Mouse (Mus musculus) MEL (cell line): ENCODE data around the gene Elf5. TPM values are rescaled to one million over a fixed set of nuclear protein-coding genes. Genes with fewer than 3 reads are reported as not detected.

Experiments
- DNase-seq: peaks from one replicate; pipeline ENCODE4 v3.0.0; 2011; ENCODE audit warnings: low read depth, low spot score
- H3K27ac ChIP-seq: 2 replicates; pipeline ENCODE4 v1.5.1; 2012; ENCODE audit warnings: low read depth, mild to moderate bottlenecking, control low read depth, low read length, moderate library complexity; ENCODE audit not compliant: control insufficient read depth
- H3K27me3 ChIP-seq, 2 experiments: fragments of 150-350 bp in 1 of 2; sonication (generic) in 1 of 2; 2 replicates each; pipeline ENCODE4 v1.6.1; 2012; ENCODE audit warnings: low read length in 2 of 2, mild to moderate bottlenecking in 2 of 2, improper control_type of control experiment in 1 of 2, moderate library complexity in 1 of 2; ENCODE audit not compliant: insufficient read depth in 2 of 2, control insufficient read depth in 1 of 2
- H3K36me3 ChIP-seq, 2 experiments: 2 replicates each; pipeline ENCODE4 v1.6.1; 2012 to 2014; ENCODE audit warnings: low read length in 2 of 2, improper control_type of control experiment in 1 of 2, inconsistent platforms in 1 of 2, mild to moderate bottlenecking in 1 of 2; ENCODE audit not compliant: insufficient read depth in 2 of 2, control insufficient read depth in 1 of 2
- H3K4me1 ChIP-seq, 2 experiments: fragments of 150-350 bp in 1 of 2; sonication (generic) in 1 of 2; 2 replicates each; pipeline ENCODE4 v1.6.1; 2012; ENCODE audit warnings: low read length in 2 of 2, improper control_type of control experiment in 1 of 2, mild to moderate bottlenecking in 1 of 2; ENCODE audit not compliant: insufficient read depth in 2 of 2, control insufficient read depth in 1 of 2
- H3K4me3 ChIP-seq, 2 experiments: fragments of 150-350 bp in 1 of 2; sonication (generic) in 1 of 2; 2 replicates each; pipeline ENCODE4 v1.5.1; 2012; ENCODE audit warnings: low read depth in 2 of 2, low read length in 2 of 2, mild to moderate bottlenecking in 2 of 2, moderate library complexity in 2 of 2, control low read depth in 1 of 2, improper control_type of control experiment in 1 of 2; ENCODE audit not compliant: control insufficient read depth in 1 of 2, insufficient read depth in 1 of 2
- H3K79me2 ChIP-seq: 2 replicates; pipeline ENCODE4 v1.6.1; 2012; ENCODE audit warnings: mild to moderate bottlenecking, low read length, moderate library complexity; ENCODE audit not compliant: control insufficient read depth, poor library complexity, insufficient read depth
- H3K9ac ChIP-seq: 2 replicates; pipeline ENCODE4 v1.6.1; 2012; ENCODE audit warnings: low read depth, mild to moderate bottlenecking, control low read depth, low read length, moderate library complexity; ENCODE audit not compliant: control insufficient read depth, poor library complexity, severe bottlenecking
- H3K9me3 ChIP-seq: fragments of 150-350 bp; sonication (generic); replicated peaks from 2 replicates; pipeline ENCODE4 v1.6.1; 2012; ENCODE audit warnings: mild to moderate bottlenecking, low read length, improper control_type of control experiment, moderate library complexity; ENCODE audit not compliant: insufficient read depth
- BHLHE40 ChIP-seq: IDR thresholded peaks from 2 replicates; pipeline ENCODE4 v1.6.1; 2012; ENCODE audit warnings: low read depth, mild to moderate bottlenecking, inconsistent platforms, low read length, improper control_type of control experiment, borderline replicate concordance
- CHD1 ChIP-seq: IDR thresholded peaks from 2 replicates; pipeline ENCODE4 v1.6.1; 2012; ENCODE audit warnings: low read depth, mild to moderate bottlenecking, inconsistent platforms, low read length, improper control_type of control experiment
- CTCF ChIP-seq, 3 experiments: IDR thresholded peaks in 2 of 3; conservative IDR thresholded peaks in 1 of 3; 2 replicates each; pipeline ENCODE4 v1.5.1; 2011 to 2012; ENCODE audit warnings: low read length in 3 of 3, low read depth in 2 of 3, mild to moderate bottlenecking in 2 of 3, improper control_type of control experiment in 1 of 3, inconsistent platforms in 1 of 3, mixed read lengths in 1 of 3, moderate library complexity in 1 of 3; ENCODE audit not compliant: control insufficient read depth in 1 of 3, insufficient read depth in 1 of 3, poor library complexity in 1 of 3, severe bottlenecking in 1 of 3
- EP300 ChIP-seq, 2 experiments: IDR thresholded peaks; 2 replicates each; pipeline ENCODE4 v1.6.1; 2011; ENCODE audit warnings: improper control_type of control experiment in 2 of 2, low read length in 2 of 2, low read depth in 1 of 2, mild to moderate bottlenecking in 1 of 2
- HCFC1 ChIP-seq: IDR thresholded peaks from 2 replicates; pipeline ENCODE4 v1.6.1; 2012; ENCODE audit warnings: low read depth, mild to moderate bottlenecking, inconsistent platforms, low read length, improper control_type of control experiment, moderate library complexity
- JUND ChIP-seq: IDR thresholded peaks from 2 replicates; pipeline ENCODE4 v1.6.1; 2011; ENCODE audit warnings: low read depth, mild to moderate bottlenecking, improper control_type of control experiment, low read length
- KAT2A ChIP-seq: conservative IDR thresholded peaks from 2 replicates; pipeline ENCODE4 v1.6.1; 2012; ENCODE audit warnings: low read depth, low read length, improper control_type of control experiment, inconsistent platforms
- MAFK ChIP-seq: IDR thresholded peaks from 2 replicates; pipeline ENCODE4 v1.6.1; 2011; ENCODE audit warnings: low read depth, mild to moderate bottlenecking, low read length, improper control_type of control experiment, borderline replicate concordance
- MAX ChIP-seq: IDR thresholded peaks from 2 replicates; pipeline ENCODE4 v1.6.1; 2011; ENCODE audit warnings: low read length, improper control_type of control experiment
- MAZ ChIP-seq: IDR thresholded peaks from 2 replicates; pipeline ENCODE4 v1.6.1; 2012; ENCODE audit warnings: low read depth, mild to moderate bottlenecking, inconsistent platforms, low read length, improper control_type of control experiment
- MEF2A ChIP-seq: IDR thresholded peaks from 2 replicates; pipeline ENCODE4 v1.6.1; 2014; ENCODE audit warnings: low read depth, mild to moderate bottlenecking, inconsistent platforms, low read length, improper control_type of control experiment; ENCODE audit not compliant: poor library complexity, insufficient replicate concordance, severe bottlenecking; ENCODE audit errors: extremely low read depth
- MYC ChIP-seq: IDR thresholded peaks from 2 replicates; pipeline ENCODE4 v1.6.1; 2011; ENCODE audit warnings: low read depth, mild to moderate bottlenecking, low read length, improper control_type of control experiment, moderate library complexity
- RAD21 ChIP-seq: IDR thresholded peaks from 2 replicates; pipeline ENCODE4 v1.6.1; 2011; ENCODE audit warnings: mild to moderate bottlenecking, low read depth, low read length, improper control_type of control experiment
- UBTF ChIP-seq: IDR thresholded peaks from 2 replicates; pipeline ENCODE4 v1.6.1; 2012; ENCODE audit warnings: low read depth, mild to moderate bottlenecking, inconsistent platforms, low read length, improper control_type of control experiment, moderate library complexity, borderline replicate concordance; ENCODE audit not compliant: insufficient read depth
- ZC3H11A ChIP-seq: IDR thresholded peaks from 2 replicates; pipeline ENCODE4 v1.6.1; 2012; ENCODE audit warnings: low read depth, mild to moderate bottlenecking, inconsistent platforms, low read length, improper control_type of control experiment
- ZKSCAN1 ChIP-seq: IDR thresholded peaks from 2 replicates; pipeline ENCODE4 v1.6.1; 2012; ENCODE audit warnings: low read depth, mild to moderate bottlenecking, inconsistent platforms, low read length, improper control_type of control experiment, moderate library complexity
- ZMIZ1 ChIP-seq: IDR thresholded peaks from 2 replicates; pipeline ENCODE4 v1.6.1; 2012; ENCODE audit warnings: low read depth, mild to moderate bottlenecking, inconsistent platforms, low read length, improper control_type of control experiment, moderate library complexity
- polyA plus RNA-seq, 2 experiments: library from polyadenylated mRNA; stranded (reverse) in 1 of 2; unstranded in 1 of 2; fragments of >175 nt in 1 of 2; fragments of >200 nt in 1 of 2; gene quantifications; 2 replicates each; pipeline versions ENCODE4 v1.2.1 to v1.2.4; 2012; ENCODE audit warnings: low replicate concordance in 2 of 2, low read depth in 1 of 2; ENCODE audit not compliant: insufficient read length in 2 of 2, insufficient read depth in 1 of 2, missing spikeins in 1 of 2
- total RNA-seq: library from RNA; depleted of rRNA; stranded (reverse); fragments of 300-350 nt; gene quantifications from 2 replicates; pipeline ENCODE4 v1.2.3, GENCODE M21; 2012

The Elf5 gene
- total and polyA plus RNA-seq, 3 experiments: 0.07 TPM; not detected in 2

DNA sequence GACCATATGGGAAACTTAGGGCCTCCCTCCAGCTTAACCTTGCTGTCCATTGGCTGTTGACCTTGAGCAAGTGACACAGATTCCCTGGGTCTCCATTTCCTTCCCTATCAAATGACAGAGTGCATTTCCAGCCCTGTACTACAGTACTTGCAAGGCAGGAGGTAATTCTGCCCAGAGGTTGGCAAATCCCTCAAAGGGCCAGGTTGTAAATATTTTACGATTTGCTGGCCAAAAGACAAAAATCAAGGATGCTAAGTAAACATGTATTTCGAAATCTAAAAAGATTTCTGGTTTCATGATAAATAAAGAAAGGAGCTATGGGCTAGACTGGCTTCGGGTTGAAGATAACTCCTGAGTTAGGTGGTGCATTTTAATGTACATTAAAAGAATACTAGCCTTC, 16.9 kb downstream of the Elf5 start:
- Histone ChIP-seq H3K9me3 (no peaks in the 10 kb centered on the region), H3K9ac (no peak overlapping the region), H3K4me1 (no peaks in the 10 kb centered on the region), H3K27me3 (peaks cover 17 to 21% of the 10 kb centered on the region in 2 experiments), H3K4me3 (no peak overlapping the region), H3K36me3 (no peaks in the 10 kb centered on the region), H3K79me2 (no peaks in the 10 kb centered on the region), H3K27ac (no peak overlapping the region)
- DNase-seq: no peak
- TF ChIP-seq UBTF (no peak), MAX (no peak), RAD21 (no peak), MEF2A (no peak), ZMIZ1 (no peak), KAT2A (no peak), CHD1 (no peak), HCFC1 (no peak), BHLHE40 (no peak), JUND (no peak), MAZ (no peak), MAFK (no peak), EP300 (IDR thresholded peaks at IDR 0.05; ENCODE audit: low read depth in 1 of 2, low read length in 2 of 2) (no peak), CTCF (IDR thresholded peaks at IDR 0.05 in 2 of 3, conservative IDR thresholded peaks at IDR 0.05 in 1 of 3; ENCODE audit: control insufficient read depth in 1 of 3, insufficient read depth in 1 of 3, low read depth in 2 of 3, low read length in 3 of 3, poor library complexity in 1 of 3, severe bottlenecking in 1 of 3) (no peak), MYC (no peak), ZC3H11A (no peak)

DNA sequence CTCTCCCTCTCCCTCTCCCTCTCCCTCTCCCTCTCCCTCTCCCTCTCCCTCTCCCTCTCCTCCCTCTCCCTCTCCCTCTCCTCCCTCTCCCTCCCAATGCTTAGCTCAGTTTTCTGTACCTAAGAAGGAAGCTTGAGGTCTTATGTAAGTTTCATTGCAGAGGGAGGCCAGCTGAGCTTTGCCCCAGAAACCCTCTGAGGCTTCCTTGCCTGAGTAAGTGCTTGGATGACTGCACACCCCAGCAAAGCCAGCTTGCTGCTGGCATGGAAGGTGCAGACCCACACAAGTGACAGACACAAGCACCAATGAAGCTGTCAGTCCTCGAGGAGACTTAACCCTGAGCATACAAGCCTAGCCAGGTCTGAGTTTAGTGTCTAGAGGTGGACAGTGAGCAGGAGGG, 19.2 kb downstream of the Elf5 start:
- Histone ChIP-seq H3K27ac (no peak overlapping the region), H3K79me2 (no peaks in the 10 kb centered on the region), H3K9ac (no peak overlapping the region), H3K27me3 (peaks cover 17 to 21% of the 10 kb centered on the region in 2 experiments), H3K4me1 (no peaks in the 10 kb centered on the region), H3K4me3 (no peak overlapping the region), H3K9me3 (no peaks in the 10 kb centered on the region), H3K36me3 (no peaks in the 10 kb centered on the region)
- TF ChIP-seq ZMIZ1: no peak
- TF ChIP-seq CHD1: no peak
- no peak for TF ChIP-seq ZKSCAN1
- no peak for DNase-seq
